Mouse (Mus musculus): ENCODE data around the gene Olfr564. TPM values are rescaled to one million over a fixed set of nuclear protein-coding genes. Genes with fewer than 3 reads are reported as not detected.

The Olfr564 gene
- not detected in 2 replicates for polyA plus RNA-seq (2012; rRNA removed)

DNA sequence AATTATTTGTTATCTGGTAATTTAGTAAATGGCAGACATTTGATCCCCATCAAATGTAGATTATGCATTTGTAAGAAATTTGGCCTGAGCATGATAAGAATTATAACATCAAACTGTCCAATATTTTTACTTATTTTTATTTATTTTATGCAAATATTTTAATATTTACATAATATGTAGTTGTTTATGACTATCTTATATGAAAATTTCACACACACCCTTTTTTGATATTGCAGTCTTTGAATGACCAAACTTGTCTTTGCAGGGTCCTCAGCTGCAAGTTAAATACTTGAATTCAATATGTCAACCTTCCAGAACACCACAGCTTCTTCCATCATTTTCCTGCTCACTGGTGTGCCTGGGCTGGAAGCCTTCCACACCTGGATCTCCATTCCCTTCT is at the start of gene Olfr564:
Gene Olfr564, plus strand, starts transcription at position 301 of the 400 bp plus-strand sequence.

DNA sequence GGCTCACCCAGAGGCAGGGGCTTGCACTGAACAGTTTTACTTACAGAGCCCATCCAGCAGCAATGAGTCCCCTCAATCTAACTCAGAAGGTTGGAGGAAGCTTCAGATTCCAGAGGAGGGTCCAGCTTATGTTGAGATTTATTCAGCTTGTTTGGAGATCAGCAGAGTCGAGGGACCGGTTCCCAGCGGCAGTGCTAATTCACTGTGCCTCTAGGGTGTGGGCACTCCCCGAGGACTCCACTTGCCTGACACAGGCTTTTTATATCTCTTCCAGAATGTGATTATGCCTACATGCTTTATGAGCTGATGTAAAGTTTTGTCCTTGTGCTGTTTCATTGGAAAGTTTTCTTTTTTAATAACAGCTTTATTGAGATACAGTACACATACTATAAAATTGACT is 44.0 kb upstream of the Olfr564 start, which contains the start of the genes Olfr560 and Olfr78:
Gene Olfr560, minus strand, starts transcription at position 101 of the 400 bp plus-strand sequence.
Gene Olfr78, minus strand, starts transcription at position 206 of the 400 bp plus-strand sequence.

GRCm38 (mm10) chr7:102770921-102771320 is 32.4 kb upstream of the Olfr564 start, which contains the start of gene Olfr561:
Gene Olfr561 (plus strand): TSS chr7:102771221.

Other genes with a start within 250 kb of the Olfr564 start
- gene Trim21, start 238.0 kb upstream of the Olfr564 start, polyA plus RNA-seq (2012; rRNA removed): 3.1 and 3.4 TPM in 2 replicates
- gene Olfr550, start 232.0 kb upstream of the Olfr564 start, polyA plus RNA-seq (2012; rRNA removed): 0.18 and 0.25 TPM in 2 replicates
- gene Olfr551, start 211.6 kb upstream of the Olfr564 start, polyA plus RNA-seq (2012; rRNA removed): not detected in 2 replicates
- gene Olfr552, start 205.7 kb upstream of the Olfr564 start, polyA plus RNA-seq (2012; rRNA removed): not detected in 2 replicates
- gene Olfr553, start 185.3 kb upstream of the Olfr564 start, polyA plus RNA-seq (2012; rRNA removed): not detected in 2 replicates
- not detected in 2 replicates for gene Olfr554, start 165.0 kb upstream of the Olfr564 start, polyA plus RNA-seq (2012; rRNA removed)
- gene Olfr555, start 144.7 kb upstream of the Olfr564 start, polyA plus RNA-seq (2012; rRNA removed): not detected in 2 replicates
- gene Olfr556, start 138.6 kb upstream of the Olfr564 start, polyA plus RNA-seq (2012; rRNA removed): not detected in 2 replicates
- 14.6 and 19.4 TPM in 2 replicates for gene Trim68, start 116.2 kb upstream of the Olfr564 start, polyA plus RNA-seq (2012; rRNA removed)
- not detected in 2 replicates for gene Olfr557, start 107.6 kb upstream of the Olfr564 start, polyA plus RNA-seq (2012; rRNA removed)
- gene Olfr558, start 101.3 kb upstream of the Olfr564 start, polyA plus RNA-seq (2012; rRNA removed): 3.2 and 3.3 TPM in 2 replicates
- not detected in 2 replicates for gene Olfr33, start 84.4 kb upstream of the Olfr564 start, polyA plus RNA-seq (2012; rRNA removed)
- not detected in 2 replicates for gene Olfr559, start 76.0 kb upstream of the Olfr564 start, polyA plus RNA-seq (2012; rRNA removed)
- gene Olfr560, start 44.1 kb upstream of the Olfr564 start, polyA plus RNA-seq (2012; rRNA removed): not detected in 2 replicates
- 2.1 and 3.6 TPM in 2 replicates for gene Olfr78, start 44.0 kb upstream of the Olfr564 start, polyA plus RNA-seq (2012; rRNA removed)
- gene Olfr561, start 32.3 kb upstream of the Olfr564 start, polyA plus RNA-seq (2012; rRNA removed): not detected in 2 replicates
- gene Olfr566, start 55.3 kb downstream of the Olfr564 start, polyA plus RNA-seq (2012; rRNA removed): not detected in 2 replicates
- gene Olfr568, start 73.6 kb downstream of the Olfr564 start, polyA plus RNA-seq (2012; rRNA removed): not detected in 2 replicates
- gene Olfr569, start 87.4 kb downstream of the Olfr564 start, polyA plus RNA-seq (2012; rRNA removed): not detected in 2 replicates
- not detected in 2 replicates for gene Olfr570, start 91.1 kb downstream of the Olfr564 start, polyA plus RNA-seq (2012; rRNA removed)
- gene Olfr571, start 114.1 kb downstream of the Olfr564 start, polyA plus RNA-seq (2012; rRNA removed): not detected in 2 replicates
- gene Olfr572, start 120.9 kb downstream of the Olfr564 start, polyA plus RNA-seq (2012; rRNA removed): not detected in 2 replicates
- gene Olfr573-ps1, start 139.1 kb downstream of the Olfr564 start, polyA plus RNA-seq (2012; rRNA removed): not detected in 2 replicates
- not detected in 2 replicates for gene Olfr574, start 145.0 kb downstream of the Olfr564 start, polyA plus RNA-seq (2012; rRNA removed)
- not detected in 2 replicates for gene Olfr575, start 155.3 kb downstream of the Olfr564 start, polyA plus RNA-seq (2012; rRNA removed)
- gene Olfr576, start 159.2 kb downstream of the Olfr564 start, polyA plus RNA-seq (2012; rRNA removed): not detected in 2 replicates
- not detected in 2 replicates for gene Olfr577, start 172.5 kb downstream of the Olfr564 start, polyA plus RNA-seq (2012; rRNA removed)
- not detected in 2 replicates for gene Olfr578, start 185.8 kb downstream of the Olfr564 start, polyA plus RNA-seq (2012; rRNA removed)
- gene Olfr582, start 234.5 kb downstream of the Olfr564 start, polyA plus RNA-seq (2012; rRNA removed): not detected in 2 replicates
- not detected in 2 replicates for gene Olfr583, start 247.8 kb downstream of the Olfr564 start, polyA plus RNA-seq (2012; rRNA removed)

Measured in ovary, adult 2 months (tissue).